Mouse (Mus musculus): ENCODE data around the gene Cdh18.

Gene Cdh18

DNA sequence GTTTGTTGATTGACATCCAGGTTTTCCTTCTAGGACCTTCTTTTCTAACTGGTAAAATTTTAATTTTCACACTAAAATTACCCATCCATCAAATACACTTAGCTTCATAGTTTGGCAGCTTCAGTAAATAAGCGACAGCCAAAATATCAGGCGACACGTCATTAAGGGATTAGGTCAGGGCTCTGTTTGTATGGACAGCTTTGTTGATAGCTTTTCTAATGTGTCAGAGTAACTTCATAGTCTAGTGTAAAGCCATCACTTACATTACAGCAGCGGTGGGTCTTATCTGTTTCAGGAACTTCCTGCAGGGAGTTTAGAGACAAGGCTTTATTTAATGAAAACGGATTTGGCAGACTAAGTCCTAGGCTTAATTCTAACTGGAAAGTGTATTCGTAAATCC is 904.5 kb downstream of the Cdh18 start:
- no peak for DNase-seq (ENCODE audit: low spot score in 2 of 2)

DNA sequence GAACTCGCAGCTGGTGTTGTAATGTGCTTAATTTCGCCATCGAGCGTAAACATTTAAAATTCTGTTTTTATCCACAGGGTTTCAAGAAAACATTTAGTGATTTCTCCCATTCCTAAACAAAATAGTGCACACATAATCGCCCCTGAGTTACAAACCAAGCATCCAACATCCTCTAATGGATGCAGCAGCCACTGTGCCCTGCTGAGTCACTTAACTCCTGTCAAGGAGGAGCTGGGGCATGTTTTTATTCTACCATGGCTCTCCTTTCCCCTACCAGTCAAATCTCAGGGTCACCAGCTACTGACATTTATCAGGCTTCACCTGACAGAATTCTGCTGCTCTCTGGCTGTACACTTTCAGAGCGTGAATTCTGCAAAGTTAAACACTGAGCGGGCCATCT is 906.5 kb downstream of the Cdh18 start:
- DNase-seq (ENCODE audit: low spot score in 2 of 2), result no peak

DNA sequence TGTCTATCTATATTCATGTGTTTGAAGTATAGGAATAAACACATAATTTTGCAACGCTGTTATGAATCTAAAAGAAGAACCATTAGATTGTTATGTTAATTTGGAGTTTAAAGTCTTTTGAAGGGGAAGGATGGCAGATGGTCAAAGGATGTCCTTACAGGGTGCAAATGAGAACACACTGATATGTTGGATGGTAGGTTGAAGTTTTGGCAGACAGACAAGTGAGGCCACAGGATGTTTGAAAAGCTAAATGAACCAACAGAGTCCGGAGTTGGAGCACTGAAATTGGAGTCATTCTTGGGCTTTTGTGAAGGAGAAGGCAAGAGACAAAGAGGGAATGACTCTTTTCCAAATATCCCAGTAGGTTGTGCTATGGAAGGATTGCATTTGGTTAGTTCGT is 908.6 kb downstream of the Cdh18 start:
- no peak for DNase-seq (ENCODE audit: low spot score in 2 of 2)

DNA sequence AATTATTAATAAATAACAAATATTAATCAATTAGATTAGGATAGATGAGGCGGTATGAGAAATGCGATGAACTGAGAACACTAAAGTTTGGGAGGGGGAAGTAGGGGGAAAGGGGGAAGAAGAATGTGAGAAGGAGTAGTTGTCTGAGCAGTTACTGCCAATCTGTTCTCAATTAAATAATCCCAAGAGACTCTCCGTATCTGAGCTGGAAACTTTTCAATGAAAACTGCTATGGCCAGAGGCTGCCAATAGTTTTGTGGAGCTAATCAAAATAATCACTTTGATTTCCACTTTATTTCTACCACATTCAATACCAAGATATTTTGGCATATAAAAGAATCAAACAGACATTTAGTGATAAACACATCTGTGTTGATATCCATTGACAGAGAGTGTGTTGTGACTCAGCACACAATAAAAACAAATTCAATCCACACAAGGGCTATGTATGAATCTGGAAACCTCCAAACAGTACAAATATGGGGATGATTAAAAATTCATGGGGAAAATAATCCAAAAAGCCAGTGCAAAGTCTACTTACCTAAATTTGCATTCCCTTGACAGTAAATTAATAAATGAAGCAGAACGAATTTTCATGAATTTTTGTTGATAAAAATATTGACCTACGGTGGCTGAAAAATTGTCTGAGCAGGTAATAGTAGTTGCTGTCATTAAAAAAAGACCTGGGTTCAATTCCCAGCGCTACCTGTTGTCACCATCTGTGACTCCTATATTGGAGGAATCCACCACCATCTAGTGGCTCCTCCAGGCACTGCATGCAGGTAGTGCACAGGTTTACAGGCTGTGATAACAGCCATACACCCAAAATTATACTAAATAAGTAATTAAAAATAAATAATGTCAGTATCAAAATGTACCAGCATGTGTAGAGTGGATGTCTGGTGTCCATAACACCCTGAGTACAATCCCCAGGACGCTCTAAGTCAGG is 922.0 kb downstream of the Cdh18 start:
- no peak for DNase-seq (ENCODE audit: low spot score in 2 of 2)

DNA sequence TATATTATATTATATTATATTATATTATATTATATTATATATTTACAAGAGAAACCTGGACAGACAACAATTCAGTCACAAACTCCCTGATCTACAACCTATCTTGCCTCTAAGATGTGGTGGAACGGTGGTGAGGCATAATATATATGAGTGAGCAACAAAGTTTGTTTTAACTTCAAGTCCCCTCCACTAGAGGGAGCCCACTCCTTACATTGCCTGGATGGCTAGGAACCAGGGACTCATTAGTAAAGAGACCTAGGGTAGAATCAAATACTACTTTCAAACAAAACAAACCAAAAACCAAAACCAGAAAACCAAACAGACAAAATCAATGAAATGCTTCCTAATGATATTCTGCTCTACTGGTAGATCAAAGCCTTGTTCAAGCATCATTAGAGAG is 937.5 kb downstream of the Cdh18 start:
- DNase-seq (ENCODE audit: low spot score in 2 of 2), result peak in 1 of 2 experiments; percentile 49

DNA sequence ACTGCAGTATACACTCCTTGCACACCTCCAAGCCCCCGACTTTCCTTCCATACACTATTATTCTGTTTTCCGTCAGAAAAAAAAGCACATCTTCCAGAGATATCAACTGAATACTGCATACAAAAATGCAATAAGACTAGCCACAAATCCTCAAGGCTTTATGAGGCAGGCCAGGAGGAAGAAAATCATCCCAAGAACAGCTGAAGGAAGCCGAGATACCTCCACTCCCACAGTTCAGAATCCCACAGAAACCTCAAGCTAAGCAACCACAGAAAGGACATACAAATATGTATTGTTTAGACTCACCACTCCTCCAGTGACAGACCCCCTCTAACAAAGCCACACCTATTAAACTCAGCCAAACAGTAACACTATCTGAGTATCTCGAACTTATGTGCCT is 957.7 kb downstream of the Cdh18 start:
- DNase-seq (ENCODE audit: low spot score in 2 of 2), result no peak

DNA sequence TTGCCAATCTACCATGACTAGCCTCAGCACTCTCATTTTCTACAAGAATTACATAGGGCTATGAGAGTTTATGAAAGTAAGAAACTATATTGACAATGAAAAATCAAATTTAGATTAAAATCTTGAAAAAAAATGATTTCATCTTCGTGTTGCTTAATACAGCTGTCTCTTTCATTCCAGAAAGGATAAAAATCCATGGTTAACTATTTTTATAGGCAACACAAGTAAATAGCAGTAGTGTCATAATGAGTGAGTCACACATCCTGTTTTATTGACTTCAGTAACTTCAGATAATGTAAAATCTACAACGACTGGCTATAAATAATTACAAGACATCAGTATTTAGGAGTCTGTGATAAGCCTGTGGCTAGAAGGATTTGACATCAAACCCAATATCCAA is 960.9 kb downstream of the Cdh18 start:
- no peak for DNase-seq (ENCODE audit: low spot score in 2 of 2)

DNA sequence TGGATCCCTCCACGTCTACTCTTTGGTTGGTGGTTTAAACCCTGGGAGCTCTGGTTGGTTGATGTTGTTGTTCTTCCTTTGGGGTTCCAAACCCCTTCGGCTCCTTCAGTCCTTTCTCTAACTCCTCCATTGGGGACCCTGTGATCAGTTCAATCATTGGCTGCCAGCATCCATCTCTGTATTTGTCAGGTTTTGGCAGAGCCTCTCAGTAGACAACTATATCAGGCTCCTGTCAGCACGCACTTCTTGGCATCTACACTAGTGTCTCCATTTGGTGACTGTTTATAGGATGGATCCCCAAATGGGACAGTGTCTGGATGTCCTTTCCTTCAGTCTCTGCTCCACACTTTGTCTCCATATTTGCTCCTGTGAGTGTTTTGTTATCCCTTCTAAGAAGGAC is 967.0 kb downstream of the Cdh18 start:
- no peak for DNase-seq (ENCODE audit: low spot score in 2 of 2)

DNA sequence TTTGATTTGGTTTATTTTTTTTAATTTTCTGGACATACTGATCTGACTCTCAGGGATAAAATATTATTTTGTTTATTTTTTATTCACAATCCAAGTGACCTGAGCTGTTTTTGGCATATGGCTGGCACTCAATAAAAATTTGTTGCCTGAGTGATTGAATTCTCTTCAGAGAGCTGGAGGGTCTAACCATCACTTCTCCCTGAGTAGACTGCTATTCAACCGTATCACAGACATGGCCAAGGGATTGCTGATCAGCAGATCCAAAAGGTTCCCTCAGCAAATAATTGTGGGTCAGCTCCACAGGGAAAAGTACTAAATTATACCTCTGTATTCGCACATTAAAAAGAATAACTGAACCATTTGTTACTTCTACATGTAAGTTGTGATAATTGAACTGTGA is 969.3 kb downstream of the Cdh18 start:
- no peak for DNase-seq (ENCODE audit: low spot score in 2 of 2)
